Mouse (Mus musculus) thymus, postnatal 36 days (tissue): ENCODE results near the gene Pdzd9.
"Not testable (repeated sequence)": the region's sequence is repeated elsewhere in the genome, so short reads cannot be mapped to it uniquely, and the experiment has no call there.

Source experiments
- DNase-seq, 2 experiments: peaks; one replicate each; pipeline ENCODE4 v3.0.0; 2022; ENCODE audit warnings: mixed read lengths in 2 of 2

Pdzd9 gene

GRCm38 (mm10) chr7:120670153-120670875 lies at the start of gene Pdzd9:
Gene Pdzd9, minus strand, starts transcription at chr7:120670343.
- peak; percentile 58 to 67 for DNase-seq

- no peak for DNase-seq
Measured at GRCm38 (mm10) chr7:120717261-120717660, 47.1 kb upstream of the Pdzd9 start.

- not testable (repeated sequence) for DNase-seq
Measured at GRCm38 (mm10) chr7:120713951-120714350, 43.8 kb upstream of the Pdzd9 start.

- DNase-seq = no peak
Measured at GRCm38 (mm10) chr7:120713225-120713624, 43.1 kb upstream of the Pdzd9 start.

DNA sequence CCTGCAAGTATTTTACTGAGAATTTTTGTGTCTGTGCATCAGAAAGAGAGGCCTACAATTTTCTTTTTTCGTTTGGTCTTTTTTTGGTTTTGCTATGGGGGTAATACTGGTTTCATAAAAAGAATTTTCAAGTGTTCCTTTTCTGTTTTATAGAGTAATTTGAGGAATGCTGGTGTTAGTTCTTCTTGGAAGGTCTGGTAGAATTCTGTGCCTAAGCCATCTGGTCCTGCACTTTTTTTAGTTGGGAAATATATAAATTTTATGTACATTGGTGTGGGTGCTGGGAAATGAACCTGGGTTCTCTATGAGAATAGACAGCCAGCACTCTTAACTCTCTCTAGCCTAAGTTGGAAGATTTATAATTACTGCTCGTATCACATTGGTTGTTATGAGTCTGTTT lies 41.9 kb upstream of the Pdzd9 start:
- no peak for DNase-seq

- DNase-seq = no peak
Measured at GRCm38 (mm10) chr7:120703888-120704287, 33.7 kb upstream of the Pdzd9 start.

- no peak for DNase-seq
Measured at GRCm38 (mm10) chr7:120699586-120699985, 29.4 kb upstream of the Pdzd9 start.

- no peak for DNase-seq
Measured at GRCm38 (mm10) chr7:120696331-120696730, 26.2 kb upstream of the Pdzd9 start.

GRCm38 (mm10) chr7:120695641-120696040 lies 25.5 kb upstream of the Pdzd9 start:
- no peak for DNase-seq

GRCm38 (mm10) chr7:120695196-120695595 lies 25.1 kb upstream of the Pdzd9 start:
- no peak for DNase-seq

GRCm38 (mm10) chr7:120693831-120694375 lies 23.8 kb upstream of the Pdzd9 start:
- no peak for DNase-seq

DNA sequence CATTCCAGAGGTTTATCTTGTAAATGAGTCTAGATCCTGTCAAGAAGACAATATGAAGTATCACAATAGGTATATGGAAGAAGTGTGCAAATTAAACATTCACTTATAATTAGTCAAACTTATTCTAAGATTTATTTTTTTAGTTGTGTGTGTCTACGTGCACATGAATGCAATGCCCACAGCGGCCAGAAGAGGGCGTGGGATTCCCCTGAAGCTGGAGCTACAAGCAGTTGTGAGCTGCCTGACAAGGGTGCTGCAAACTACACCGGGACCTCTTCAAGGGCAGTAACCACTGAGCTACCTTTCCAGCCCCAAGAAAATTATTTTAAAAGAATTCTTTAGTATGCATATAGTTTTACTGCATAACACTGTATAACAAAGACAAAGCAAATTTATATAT lies 20.5 kb upstream of the Pdzd9 start:
- DNase-seq = peak; percentile 27 to 32

- DNase-seq = no peak
Measured at GRCm38 (mm10) chr7:120685227-120685626, 15.1 kb upstream of the Pdzd9 start.

- no peak for DNase-seq
Measured at GRCm38 (mm10) chr7:120684731-120685161, 14.6 kb upstream of the Pdzd9 start.

DNA sequence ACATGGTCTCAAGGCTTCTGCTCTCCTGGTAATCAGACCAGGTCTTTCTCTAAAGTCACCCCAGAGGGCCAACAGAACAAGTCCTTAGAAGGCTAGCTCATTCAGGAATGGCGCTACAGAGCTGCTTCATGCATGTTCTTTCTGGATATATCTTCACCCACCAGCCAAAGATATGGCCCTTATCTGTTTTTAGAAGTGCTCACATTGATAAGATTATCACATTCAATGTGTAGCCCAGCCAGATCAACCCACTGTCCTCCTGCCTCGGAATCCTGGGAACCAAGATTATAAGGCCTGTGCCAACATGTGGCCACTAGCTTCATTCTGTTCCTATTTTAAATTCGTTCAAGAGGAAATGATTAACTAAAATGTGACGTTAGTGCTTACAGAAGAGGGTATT lies 11.9 kb upstream of the Pdzd9 start:
- no peak for DNase-seq

- no peak for DNase-seq
Measured at GRCm38 (mm10) chr7:120679023-120679422, 8.9 kb upstream of the Pdzd9 start.

- DNase-seq = peak; percentile 27 to 63
Measured at GRCm38 (mm10) chr7:120677764-120678531, 7.8 kb upstream of the Pdzd9 start.

- DNase-seq = peak; percentile 73 to 75
Measured at GRCm38 (mm10) chr7:120677001-120677643, 7.0 kb upstream of the Pdzd9 start, which contains the start of gene Mosmo. Gene Mosmo, plus strand, starts transcription at chr7:120677618.

DNA sequence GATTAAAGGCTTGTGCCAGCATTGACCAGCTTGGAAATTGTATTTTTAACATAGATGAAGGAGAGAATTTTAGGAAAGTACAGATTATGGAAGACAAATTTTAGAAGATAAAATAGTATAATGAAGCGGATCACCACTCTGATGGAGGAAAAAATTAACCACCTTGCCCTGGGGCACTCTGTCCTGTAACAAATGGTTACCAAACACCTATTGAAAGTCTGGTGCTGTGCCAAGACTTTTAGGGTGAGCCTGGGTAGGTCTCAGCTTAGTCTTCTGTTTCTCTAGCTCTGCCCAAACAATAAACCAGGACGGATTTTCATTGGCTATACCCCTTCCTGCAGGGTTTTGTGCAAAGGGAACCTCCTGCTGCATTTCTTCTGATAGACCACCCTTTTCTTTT lies 1.1 kb upstream of the Pdzd9 start:
- DNase-seq = no peak

- no peak for DNase-seq
Measured at GRCm38 (mm10) chr7:120662079-120662478, 8.1 kb downstream of the Pdzd9 start.

GRCm38 (mm10) chr7:120647849-120648248 lies 22.3 kb downstream of the Pdzd9 start:
- no peak for DNase-seq

DNA sequence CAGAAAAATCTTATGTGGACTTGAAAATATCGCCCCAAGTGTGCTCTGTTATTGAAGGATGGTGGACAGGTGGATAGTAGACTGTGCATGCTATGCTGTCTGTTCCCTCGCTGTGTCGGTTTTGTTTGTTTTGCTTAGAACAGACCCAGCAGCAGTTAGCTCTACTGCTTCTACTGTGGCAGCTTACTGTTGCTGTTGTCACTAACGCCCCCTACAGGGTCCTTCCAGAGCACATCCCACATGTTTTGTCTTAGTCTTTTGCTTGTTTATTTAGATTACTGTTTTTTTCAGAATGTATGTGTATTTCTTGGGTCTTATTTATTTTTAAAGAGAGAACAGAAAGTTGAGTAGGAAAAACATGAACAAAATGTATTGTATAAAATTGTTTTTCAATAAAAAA lies 26.9 kb downstream of the Pdzd9 start:
- no peak for DNase-seq

DNA sequence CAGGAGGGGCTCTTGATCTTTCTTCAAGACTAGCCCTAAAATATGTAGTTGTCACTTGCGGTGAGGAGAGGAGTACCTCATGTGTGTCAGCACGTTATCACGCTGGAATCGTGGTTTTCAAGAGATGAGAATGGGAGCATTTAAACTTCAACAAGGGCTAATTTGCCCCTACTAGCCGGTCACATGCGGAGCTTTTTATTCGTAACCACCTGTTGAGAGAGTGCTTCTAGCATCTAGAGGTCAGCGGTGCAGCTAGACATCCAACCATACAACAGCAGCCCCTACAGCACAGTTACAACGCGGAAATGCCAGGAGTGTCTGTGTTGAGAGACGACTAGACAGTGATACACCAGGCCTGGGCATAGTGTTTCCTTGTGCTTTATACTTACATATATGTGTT lies 34.3 kb downstream of the Pdzd9 start:
- peak; percentile 8 to 10 for DNase-seq
